Mouse (Mus musculus) right cerebral cortex, postnatal 25 days (tissue): ENCODE data around the gene L1cam.

Experiments used
- DNase-seq: peaks from one replicate; pipeline ENCODE4 v3.0.0; 2022

Gene L1cam

DNA sequence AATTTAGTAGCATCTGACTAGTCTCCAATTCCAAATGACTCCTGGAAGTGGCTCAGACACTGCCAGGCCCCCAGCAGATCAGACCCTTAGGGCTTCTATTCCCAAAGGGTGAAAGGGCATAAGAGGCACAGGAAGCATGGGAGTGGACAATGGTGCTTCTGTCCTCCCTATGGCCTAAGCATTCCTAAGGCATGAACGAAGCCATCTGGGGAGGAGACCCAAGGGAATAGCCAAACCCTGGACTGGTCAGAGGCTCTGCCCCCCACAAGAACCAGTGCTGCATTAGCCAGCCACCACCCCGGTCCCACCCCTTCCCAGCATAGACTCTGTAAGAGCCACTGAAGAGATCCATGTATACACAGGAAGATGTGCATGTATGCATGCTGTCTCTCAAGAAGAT is 20.0 kb downstream of the L1cam start:
- no peak for DNase-seq

GRCm38 (mm10) chrX:73871956-73872355 is 23.9 kb downstream of the L1cam start:
- DNase-seq, result no peak

- DNase-seq, result no peak
These were observed 24.4 kb downstream of the L1cam start for GRCm38 (mm10) chrX:73871474-73871873.

GRCm38 (mm10) chrX:73869334-73869733 is 26.6 kb downstream of the L1cam start:
- DNase-seq, result no peak

- DNase-seq, result no peak
These were observed 28.1 kb downstream of the L1cam start for GRCm38 (mm10) chrX:73867852-73868251.

DNA sequence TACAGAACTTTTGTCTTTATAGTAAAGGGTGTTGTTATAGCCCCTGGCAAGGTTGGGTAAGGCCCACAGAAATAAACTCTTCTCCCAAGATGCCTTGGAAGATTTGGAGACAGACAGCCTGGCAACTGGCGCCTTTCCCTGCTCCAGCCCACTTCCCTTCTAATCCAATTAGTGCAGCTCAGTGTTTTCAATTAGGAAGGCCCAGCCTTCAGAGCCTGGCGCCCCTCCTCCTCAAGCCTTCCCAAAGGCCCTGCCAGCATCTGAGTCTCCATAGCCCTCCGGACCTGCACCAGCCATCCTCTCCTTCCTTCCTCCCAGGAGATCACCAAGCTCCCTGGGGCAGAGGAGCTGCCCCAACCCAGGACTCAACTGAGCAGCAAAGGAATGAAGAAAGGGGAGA is 28.6 kb downstream of the L1cam start:
- DNase-seq, result peak; percentile 18

DNA sequence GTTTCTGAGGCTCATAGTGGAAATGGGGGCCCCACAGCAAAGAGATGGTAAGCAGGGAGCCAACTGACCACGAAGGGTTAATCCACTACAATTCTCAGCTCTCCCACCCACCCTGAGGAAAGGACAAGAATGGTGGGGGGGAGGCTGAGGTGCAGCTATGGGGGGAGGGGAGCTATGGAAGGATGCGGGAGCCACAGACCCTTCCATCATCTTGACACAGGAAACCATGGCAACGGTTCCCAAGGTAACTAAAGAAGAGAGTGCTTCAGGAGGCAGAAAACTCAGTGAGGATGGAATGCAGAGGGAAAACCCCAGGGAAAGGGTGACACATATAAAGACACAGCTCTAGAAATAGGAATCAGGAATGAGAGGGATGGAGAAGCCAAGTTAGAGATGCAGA is 31.2 kb downstream of the L1cam start:
- DNase-seq, result no peak

GRCm38 (mm10) chrX:73855087-73855408 is 40.9 kb downstream of the L1cam start:
- no peak for DNase-seq

DNA sequence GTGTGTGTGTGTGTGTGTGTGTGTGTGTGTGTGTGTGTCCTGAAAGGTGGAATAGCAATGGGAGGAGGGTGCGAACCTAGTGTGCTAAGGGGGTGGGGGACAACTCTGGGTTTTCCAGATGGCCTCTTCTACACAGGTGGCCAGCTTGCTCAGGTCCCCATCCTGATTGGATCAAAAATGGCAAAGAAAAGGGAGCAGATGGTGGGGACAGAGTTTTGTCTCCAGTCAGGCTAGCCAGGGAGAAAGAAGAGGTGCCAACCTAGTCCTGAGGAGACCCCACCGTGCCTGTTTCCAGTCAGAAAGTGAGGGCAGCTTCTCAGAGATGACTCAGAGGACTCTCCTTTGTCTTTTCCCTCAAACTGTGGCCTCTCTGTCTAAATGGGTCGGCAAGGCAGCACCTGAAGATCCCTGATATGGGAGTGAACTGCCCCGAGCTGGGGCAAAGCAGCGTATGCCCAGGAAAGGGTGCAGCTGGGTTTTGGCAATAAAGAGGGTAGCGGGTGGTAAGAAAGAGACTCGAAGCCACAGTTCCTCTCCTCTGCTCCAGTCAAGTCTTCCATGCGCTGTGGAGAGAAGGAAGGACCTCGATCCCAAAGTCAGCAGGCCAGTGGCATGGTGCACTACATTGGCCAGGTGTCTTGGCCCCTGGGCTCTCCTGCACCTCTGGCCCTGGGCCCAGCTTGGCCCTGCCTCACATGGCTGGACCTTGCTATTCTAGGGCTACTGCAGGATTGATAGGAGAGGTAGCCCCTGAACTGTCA is 41.4 kb downstream of the L1cam start:
- no peak for DNase-seq

DNA sequence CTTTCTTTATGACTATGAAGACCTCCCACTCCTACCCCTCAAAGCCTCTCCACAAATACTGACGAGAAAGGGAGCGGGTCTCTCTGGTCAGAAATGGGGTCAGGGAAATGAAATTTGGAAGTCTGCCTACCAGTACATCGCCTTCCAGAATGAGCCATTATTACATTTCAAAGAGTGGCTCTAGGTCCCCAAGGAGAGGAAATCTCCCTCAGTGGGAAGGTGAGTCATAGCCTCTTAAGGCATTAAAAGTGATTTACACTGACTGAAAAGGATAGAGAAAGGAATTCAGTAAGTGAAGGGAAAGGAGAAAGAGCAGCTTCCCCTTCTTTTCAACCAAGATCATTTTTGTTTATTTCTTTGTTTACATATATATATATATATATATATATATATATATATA is 59.2 kb downstream of the L1cam start:
- no peak for DNase-seq

DNA sequence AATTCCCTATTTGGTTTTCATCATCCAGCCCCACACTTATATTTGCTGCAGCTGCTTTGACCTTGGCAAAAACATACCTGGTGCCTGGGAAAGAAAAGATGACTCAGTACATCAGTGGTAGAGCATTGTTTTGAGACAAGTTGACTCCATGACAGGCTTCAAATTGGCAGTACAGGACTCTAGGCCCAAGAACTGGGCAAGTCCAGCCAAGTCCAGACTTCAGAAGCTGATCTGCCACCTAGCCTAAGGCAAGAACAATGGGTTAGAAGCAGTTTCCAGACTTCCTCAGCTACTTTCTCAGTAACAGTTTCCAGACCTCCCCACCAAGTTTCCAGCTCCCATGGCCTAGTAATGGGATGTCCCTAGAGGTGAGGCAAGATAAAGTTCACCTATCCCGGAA is 60.2 kb downstream of the L1cam start:
- DNase-seq, result no peak

- DNase-seq, result peak; percentile 68
These were observed 71.4 kb downstream of the L1cam start, which contains the start of gene Pdzd4 for GRCm38 (mm10) chrX:73824185-73825151. Gene Pdzd4, minus strand, starts transcription at chrX:73824969.

DNA sequence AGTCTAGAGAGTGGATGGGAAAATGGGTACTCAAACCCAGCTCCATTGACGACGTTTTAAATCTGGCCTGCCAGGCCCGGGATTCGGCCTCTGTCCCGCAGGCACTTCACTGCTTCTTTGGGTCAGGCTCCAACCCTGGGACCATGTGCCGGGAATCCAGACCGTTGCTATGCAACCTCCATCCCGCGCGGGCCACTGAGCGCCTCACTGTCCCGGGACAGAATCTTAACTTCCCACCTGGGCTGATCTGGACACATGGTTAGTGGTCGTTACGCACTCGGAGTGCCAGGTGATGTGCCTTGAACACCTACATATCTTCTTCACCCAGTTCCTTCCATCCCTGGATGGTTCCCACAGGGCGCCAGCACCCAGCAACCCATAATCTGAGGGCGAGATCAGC is 72.2 kb downstream of the L1cam start:
- peak; percentile 11 for DNase-seq

GRCm38 (mm10) chrX:73816596-73817314 is 79.2 kb downstream of the L1cam start:
- no peak for DNase-seq

DNA sequence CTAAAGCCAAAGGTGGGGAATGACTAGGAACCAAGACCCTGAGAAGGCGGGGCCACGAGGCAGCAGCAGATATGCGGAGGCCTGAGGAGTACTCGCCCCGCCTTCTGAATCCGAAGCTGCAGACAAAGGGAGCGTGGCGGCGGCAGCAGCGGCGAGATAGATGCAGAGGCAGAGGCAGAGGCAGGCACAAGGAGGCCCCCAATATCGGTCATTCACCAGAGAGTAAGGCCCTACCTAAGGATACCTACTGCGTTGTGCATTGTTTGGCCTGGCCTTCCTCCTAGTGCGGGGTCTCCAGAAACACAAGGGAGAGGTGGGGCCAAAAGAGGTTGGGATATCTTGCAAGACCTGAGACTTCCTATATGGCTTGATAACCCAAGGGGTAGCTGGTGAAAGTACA is 80.8 kb downstream of the L1cam start:
- no peak for DNase-seq

GRCm38 (mm10) chrX:73805814-73806213 is 90.1 kb downstream of the L1cam start:
- DNase-seq, result no peak
